In the genomic region with DNA sequence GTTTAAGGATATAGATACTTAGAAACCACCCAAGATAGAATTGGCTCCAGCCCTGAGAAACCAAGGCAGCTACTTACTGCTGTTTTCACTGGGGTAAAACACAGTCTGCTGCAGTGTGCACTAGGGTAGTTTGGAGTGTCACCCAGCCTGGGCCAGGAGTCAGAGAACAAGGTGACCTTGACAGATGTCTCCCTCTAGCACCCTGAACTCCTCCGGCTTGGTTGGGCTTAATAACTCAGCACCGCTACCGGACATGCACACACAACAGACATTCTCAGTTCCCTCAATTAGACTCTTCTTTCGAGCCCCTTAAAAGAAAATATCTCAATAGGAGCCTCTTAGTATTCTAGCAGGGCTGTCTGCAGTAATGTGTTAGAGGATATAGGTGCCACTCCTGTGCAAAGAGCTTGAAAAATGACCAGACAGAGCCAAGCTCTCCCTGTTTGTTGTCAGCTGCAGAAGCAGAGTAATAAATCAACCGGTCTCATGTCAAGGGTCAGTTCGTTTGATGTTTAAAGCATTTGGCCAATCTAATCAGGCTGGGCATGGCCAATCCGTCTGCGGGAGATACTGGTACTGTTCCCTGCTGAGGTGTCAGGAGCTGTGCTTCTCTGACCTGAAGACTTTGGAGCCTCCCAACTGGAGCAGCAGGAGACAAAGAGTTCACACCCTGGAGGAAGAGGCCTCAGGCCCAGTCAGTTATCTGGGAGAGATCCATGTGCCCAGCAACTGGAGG, we compare ENCODE assay signal across 14 mouse cellular contexts.
DNase-seq lines count a peak whose midpoint lies in the region; ATAC-seq and TF ChIP-seq lines count a peak whose summit lies in the region.
"Had no signal": no experiment of that assay in that cellular context is flagged by ENCODE, and none has a peak within 500 bp of the region (broad histone marks: within the 10 kb centered on the region; RNA-seq: fewer than 3 reads in every experiment).

No protein-coding gene starts in this region.

- intact Hi-C loops in heart, adult 2 months (cut with DNase I), result no loop called here
- intact Hi-C loops in left cerebral cortex, adult 2 months (cut with DNase I), result no loop called here

- H3K27me3 ChIP-seq in heart, embryonic 12.5 days (replicated peaks), result no peaks in the 10 kb centered on the region
- no peaks in the 10 kb centered on the region for H3K27me3 ChIP-seq in heart, adult 2 months (ENCODE audit: control insufficient read depth, insufficient read depth, low read length)
- H3K27me3 ChIP-seq in liver, adult 2 months (ENCODE audit: control insufficient read depth, insufficient read depth, low read length), result no peaks in the 10 kb centered on the region
- H3K27me3 ChIP-seq in liver, embryonic 12.5 days (replicated peaks), result no peaks in the 10 kb centered on the region
- no peaks in the 10 kb centered on the region for H3K27me3 ChIP-seq in hindbrain, embryonic 11.5 days (ENCODE audit: control insufficient read depth, insufficient read depth, low read length)
- 0 out of 2 replicates have a peak, but pooled peaks cover 2% of the 10 kb centered on the region for H3K27me3 ChIP-seq in neural tube, embryonic 11.5 days (ENCODE audit: control insufficient read depth, insufficient read depth, low read length)
- H3K27me3 ChIP-seq: limb, embryonic 15.5 days had no signal

- no peaks in the 10 kb centered on the region for H3K9me3 ChIP-seq in heart, embryonic 12.5 days (replicated peaks)
- H3K9me3 ChIP-seq in liver, embryonic 12.5 days (replicated peaks), result no peaks in the 10 kb centered on the region
- no peaks in the 10 kb centered on the region for H3K9me3 ChIP-seq in hindbrain, embryonic 11.5 days (ENCODE audit: control insufficient read depth, low read length)
- H3K9me3 ChIP-seq in neural tube, embryonic 11.5 days (ENCODE audit: control insufficient read depth, low read length), result no peaks in the 10 kb centered on the region
- H3K9me3 ChIP-seq: limb, embryonic 15.5 days had no signal

- H3K36me3 ChIP-seq in heart, embryonic 12.5 days, result no peaks in the 10 kb centered on the region
- no peaks in the 10 kb centered on the region for H3K36me3 ChIP-seq in heart, adult 2 months (ENCODE audit: control insufficient read depth, insufficient read depth, low read length)
- no peaks in the 10 kb centered on the region for H3K36me3 ChIP-seq in liver, adult 2 months (ENCODE audit: control insufficient read depth, insufficient read depth, low read length)
- no peaks in the 10 kb centered on the region for H3K36me3 ChIP-seq in liver, embryonic 12.5 days
- H3K36me3 ChIP-seq in hindbrain, embryonic 11.5 days (ENCODE audit: control insufficient read depth, insufficient read depth, low read length), result no peaks in the 10 kb centered on the region
- H3K36me3 ChIP-seq in neural tube, embryonic 11.5 days (ENCODE audit: control insufficient read depth, insufficient read depth, low read length), result no peaks in the 10 kb centered on the region
- H3K36me3 ChIP-seq: limb, embryonic 15.5 days had no signal

- no peak for TF ChIP-seq POLR2A in heart, adult 2 months (IDR thresholded peaks at IDR 0.05; ENCODE audit: insufficient read depth, low read depth, low read length)
- TF ChIP-seq POLR2A in liver, adult 2 months (IDR thresholded peaks at IDR 0.05; ENCODE audit: extremely low read depth, insufficient read depth, low read length), result no peak

- H3K4me1 ChIP-seq in heart, embryonic 12.5 days (replicated peaks), result peaks cover 27% of the 10 kb centered on the region
- no peaks in the 10 kb centered on the region for H3K4me1 ChIP-seq in heart, adult 2 months (ENCODE audit: control insufficient read depth, insufficient read depth, low read length)
- no peaks in the 10 kb centered on the region for H3K4me1 ChIP-seq in liver, adult 2 months (ENCODE audit: control insufficient read depth, insufficient read depth, low read length)
- no peaks in the 10 kb centered on the region for H3K4me1 ChIP-seq in liver, embryonic 12.5 days
- peaks cover 8% of the 10 kb centered on the region; the same call in 1 of the 2 replicates for H3K4me1 ChIP-seq in hindbrain, embryonic 11.5 days (replicated peaks; ENCODE audit: control insufficient read depth, insufficient read depth, low read length)
- H3K4me1 ChIP-seq in neural tube, embryonic 11.5 days (ENCODE audit: control insufficient read depth, insufficient read depth, low read length), result peaks cover 22% of the 10 kb centered on the region

- TF ChIP-seq EP300 in heart, adult 2 months (IDR thresholded peaks at IDR 0.05; ENCODE audit: insufficient read depth, low read depth, low read length), result no peak

- ATAC-seq in heart, embryonic 12.5 days (ENCODE audit: insufficient number of reproducible peaks, low FRiP score), result no peak
- ATAC-seq in liver, embryonic 12.5 days, result no peak
- ATAC-seq in hindbrain, embryonic 11.5 days (ENCODE audit: low FRiP score), result peak; percentile 50
- ATAC-seq in neural tube, embryonic 11.5 days (ENCODE audit: insufficient read depth, low FRiP score, low TSS enrichment), result no peak
- ATAC-seq: CD4-positive, CD25-positive, alpha-beta regulatory T cell, adult 4 months had no signal

- no peak overlapping the region for H3K4me3 ChIP-seq in heart, embryonic 12.5 days
- no peak overlapping the region for H3K4me3 ChIP-seq in heart, adult 2 months
- no peak overlapping the region for H3K4me3 ChIP-seq in liver, adult 2 months (ENCODE audit: insufficient read depth, low read depth, low read length)
- H3K4me3 ChIP-seq in liver, embryonic 12.5 days, result no peak overlapping the region
- H3K4me3 ChIP-seq in hindbrain, embryonic 11.5 days (ENCODE audit: low read depth, low read length), result no peak overlapping the region
- H3K4me3 ChIP-seq in neural tube, embryonic 11.5 days (ENCODE audit: low read depth, low read length), result no peak overlapping the region
- H3K4me3 ChIP-seq in left cerebral cortex, adult 2 months, result no peak overlapping the region
- H3K4me3 ChIP-seq: gastrocnemius, adult 2 months; limb, embryonic 15.5 days had no signal

- H3K4me2 ChIP-seq in heart, embryonic 12.5 days, result no peak overlapping the region
- no peak overlapping the region for H3K4me2 ChIP-seq in liver, embryonic 12.5 days
- no peak overlapping the region for H3K4me2 ChIP-seq in hindbrain, embryonic 11.5 days (replicated peaks; ENCODE audit: low read depth, low read length)
- no peak overlapping the region for H3K4me2 ChIP-seq in neural tube, embryonic 11.5 days (ENCODE audit: low read depth)
- H3K4me2 ChIP-seq: limb, embryonic 15.5 days had no signal

- no peak for DNase-seq in heart, adult 2 months
- peak; percentile 7 for DNase-seq in liver, adult 2 months (ENCODE audit: extremely low read depth, low read depth, low spot score)
- DNase-seq in hindbrain, embryonic 11.5 days (ENCODE audit: low spot score), result peak; percentile 46
- DNase-seq in neural tube, embryonic 11.5 days (ENCODE audit: low spot score), result peak; percentile 15
- no peak for DNase-seq in left cerebral cortex, adult 2 months (ENCODE audit: extremely low spot score in 1 of 2, low spot score in 2 of 2)
- no peak for DNase-seq in gastrocnemius, postnatal 25 days
- DNase-seq: adrenal gland, adult 8-10 months; cerebellum, postnatal 36 days; gastrocnemius, adult 2 months; spleen, adult 18-20 months had no signal

- TF ChIP-seq CTCF in heart, adult 2 months (IDR thresholded peaks at IDR 0.05), result no peak
- TF ChIP-seq CTCF in liver, adult 2 months (IDR thresholded peaks at IDR 0.05; ENCODE audit: low read depth, low read length), result no peak
- no peak for TF ChIP-seq CTCF in left cerebral cortex, adult 2 months (IDR thresholded peaks at IDR 0.05)

- H3K79me2 ChIP-seq in heart, adult 2 months (replicated peaks; ENCODE audit: control insufficient read depth, insufficient read depth, low read length), result no peaks in the 10 kb centered on the region
- no peaks in the 10 kb centered on the region for H3K79me2 ChIP-seq in liver, adult 2 months (ENCODE audit: control insufficient read depth, insufficient read depth, low read length)

- 25% methylated on average over 8 of the region's 8 CpGs for WGBS in heart, embryonic 12.5 days
- 72% methylated on average over 8 of the region's 8 CpGs for WGBS in heart, adult 2 months
- WGBS in liver, adult 2 months, result 74% methylated on average over 8 of the region's 8 CpGs
- WGBS in liver, embryonic 12.5 days (ENCODE audit: insufficient replicate concordance), result 59% methylated on average over 8 of the region's 8 CpGs
- 30% methylated on average over 8 of the region's 8 CpGs for WGBS in hindbrain, embryonic 11.5 days
- 16% methylated on average over 8 of the region's 8 CpGs for WGBS in neural tube, embryonic 11.5 days

- H3K27ac ChIP-seq in heart, embryonic 12.5 days (ENCODE audit: poor library complexity, severe bottlenecking), result 0 out of 2 replicates have a peak overlapping the region, but pooled peaks have one; percentile 4
- no peak overlapping the region for H3K27ac ChIP-seq in heart, adult 2 months
- no peak overlapping the region for H3K27ac ChIP-seq in liver, adult 2 months (replicated peaks; ENCODE audit: insufficient read depth, low read depth, low read length)
- H3K27ac ChIP-seq in liver, embryonic 12.5 days, result no peak overlapping the region
- peak overlapping the region; percentile 92 for H3K27ac ChIP-seq in hindbrain, embryonic 11.5 days (ENCODE audit: low read depth, low read length)
- peak overlapping the region; percentile 3; the same call in 1 of the 2 replicates for H3K27ac ChIP-seq in neural tube, embryonic 11.5 days (ENCODE audit: low read depth, low read length)
- no peak overlapping the region for H3K27ac ChIP-seq in left cerebral cortex, adult 2 months
- H3K27ac ChIP-seq: gastrocnemius, adult 2 months; limb, embryonic 15.5 days had no signal

- H3K9ac ChIP-seq in heart, embryonic 12.5 days, result no peak overlapping the region
- no peak overlapping the region for H3K9ac ChIP-seq in heart, adult 2 months (ENCODE audit: low read depth, low read length)
- no peak overlapping the region for H3K9ac ChIP-seq in liver, adult 2 months (ENCODE audit: low read depth, low read length)
- H3K9ac ChIP-seq in liver, embryonic 12.5 days, result no peak overlapping the region
- H3K9ac ChIP-seq in hindbrain, embryonic 11.5 days (ENCODE audit: low read depth, low read length), result no peak overlapping the region
- no peak overlapping the region for H3K9ac ChIP-seq in neural tube, embryonic 11.5 days (ENCODE audit: low read length)
- H3K9ac ChIP-seq: limb, embryonic 15.5 days had no signal

Comparison
In these comparisons a context has a peak if more than half of its experiments do, and no peak if none do; other contexts are left out.
1. H3K27ac ChIP-seq: peak in heart, embryonic 12.5 days (single experiment), hindbrain, embryonic 11.5 days (single experiment) and neural tube, embryonic 11.5 days (single experiment); none in heart, adult 2 months (single experiment), liver, adult 2 months (single experiment), liver, embryonic 12.5 days (single experiment) and left cerebral cortex, adult 2 months (single experiment).
2. DNase-seq: peak in liver, adult 2 months (single experiment), hindbrain, embryonic 11.5 days (single experiment) and neural tube, embryonic 11.5 days (single experiment); none in heart, adult 2 months (0 of 2), left cerebral cortex, adult 2 months (0 of 2) and gastrocnemius, postnatal 25 days (single experiment).